Mouse (Mus musculus) heart, embryonic 13.5 days (tissue): ENCODE measurements around the gene Olfr389. TPM values are rescaled to one million over a fixed set of nuclear protein-coding genes. Genes with fewer than 3 reads are reported as not detected.

Source experiments
- ATAC-seq: fragments of 200-750 bp; cut with Nextera tagmentation; 2 replicates; pipeline ENCODE4 v1.8.0; 2017; ENCODE audit warnings: moderate TSS enrichment; ENCODE audit not compliant: insufficient number of reproducible peaks, low FRiP score, low TSS enrichment; ENCODE audit errors: extremely low read depth
- H3K27ac ChIP-seq: fragments of 300-500 bp; sonication (generic); replicated peaks from 2 replicates; pipeline ENCODE4 v1.5.1; 2015; ENCODE audit warnings: moderate library complexity, mild to moderate bottlenecking, inconsistent platforms
- H3K27me3 ChIP-seq: fragments of 300-500 bp; sonication (generic); replicated peaks from 2 replicates; pipeline ENCODE4 v1.6.1; 2015; ENCODE audit warnings: mild to moderate bottlenecking, inconsistent platforms
- H3K36me3 ChIP-seq: fragments of 300-500 bp; sonication (generic); 2 replicates; pipeline ENCODE4 v1.6.1; 2015; ENCODE audit warnings: mild to moderate bottlenecking, inconsistent platforms
- H3K4me1 ChIP-seq: fragments of 300-500 bp; sonication (generic); 2 replicates; pipeline ENCODE4 v1.6.1; 2015; ENCODE audit warnings: inconsistent platforms
- H3K4me2 ChIP-seq: fragments of 300-500 bp; sonication (generic); 2 replicates; pipeline ENCODE4 v1.6.1; 2015; ENCODE audit warnings: inconsistent platforms, mild to moderate bottlenecking, moderate library complexity
- H3K4me3 ChIP-seq: fragments of 300-500 bp; sonication (generic); 2 replicates; pipeline ENCODE4 v1.5.1; 2015; ENCODE audit warnings: moderate library complexity, mild to moderate bottlenecking, inconsistent platforms
- H3K9ac ChIP-seq: fragments of 300-500 bp; sonication (generic); 2 replicates; pipeline ENCODE4 v1.6.1; 2015; ENCODE audit warnings: inconsistent platforms, mild to moderate bottlenecking, moderate library complexity
- H3K9me3 ChIP-seq: fragments of 300-500 bp; sonication (generic); 2 replicates; pipeline ENCODE4 v1.6.1; 2016; ENCODE audit warnings: inconsistent platforms
- WGBS: fragments of 180-500 bp; shearing (Covaris S2); methylation state at CpG from one replicate; pipeline ENCODE4 v1.1.7; 2015; ENCODE audit warnings: mixed read lengths; 5-methylcytosine and 5-hydroxymethylcytosine counted together
- polyA plus RNA-seq: library from polyadenylated mRNA; unstranded; fragments of >200 nt; fragmentation: Nextera tagmentation; extraction: Ambion mirVana; gene quantifications from 2 replicates; pipeline ENCODE4 v1.2.1, GENCODE M21; 2015

The Olfr389 gene
- polyA plus RNA-seq = not detected in 2 replicates

- no peaks in the 10 kb centered on the region for H3K4me1 ChIP-seq
- H3K9ac ChIP-seq = no peak within 1 kb of the TSS
- H3K27me3 ChIP-seq = no peaks in the 10 kb centered on the region
- no peaks in the 10 kb centered on the region for H3K36me3 ChIP-seq
- ATAC-seq = no peak
- whole genome bisulfite sequencing = 78% methylated on average over 1 of the region's 1 CpGs
- no peak within 1 kb of the TSS for H3K4me3 ChIP-seq
- H3K4me2 ChIP-seq = no peak within 1 kb of the TSS
- H3K27ac ChIP-seq = no peak within 1 kb of the TSS
- peaks cover 4% of the 10 kb centered on the region; the same call in 1 of the 2 replicates for H3K9me3 ChIP-seq
Observed at GRCm38 (mm10) chr11:73780613-73781012, at the start of gene Olfr389. Gene Olfr389, minus strand, starts transcription at chr11:73780713.

- H3K36me3 ChIP-seq = no peaks in the 10 kb centered on the region
- peaks cover 11% of the 10 kb centered on the region; the same call in 1 of the 2 replicates for H3K9me3 ChIP-seq
- H3K4me2 ChIP-seq = no peak within 1 kb of the TSS
- H3K9ac ChIP-seq = no peak within 1 kb of the TSS
- no peak for ATAC-seq
- H3K4me1 ChIP-seq = no peaks in the 10 kb centered on the region
- H3K27ac ChIP-seq = no peak within 1 kb of the TSS
- 75% methylated on average over 1 of the region's 1 CpGs for WGBS
- no peak within 1 kb of the TSS for H3K4me3 ChIP-seq
- H3K27me3 ChIP-seq = no peaks in the 10 kb centered on the region
Observed at GRCm38 (mm10) chr11:73816949-73817348, 36.4 kb upstream of the Olfr389 start, which contains the start of gene Olfr392. Gene Olfr392, minus strand, starts transcription at chr11:73817049.

GRCm38 (mm10) chr11:73802952-73803351 lies 22.4 kb upstream of the Olfr389 start, which contains the start of gene Olfr391-ps:
Gene Olfr391-ps, minus strand, starts transcription at chr11:73803052.
- Histone ChIP-seq H3K4me3 (no peak within 1 kb of the TSS), H3K9ac (no peak within 1 kb of the TSS), H3K4me2 (no peak within 1 kb of the TSS), H3K27me3 (no peaks in the 10 kb centered on the region), H3K36me3 (no peaks in the 10 kb centered on the region), H3K4me1 (no peaks in the 10 kb centered on the region), H3K27ac (no peak within 1 kb of the TSS), H3K9me3 (0 out of 2 replicates have a peak, but pooled peaks cover 5% of the 10 kb centered on the region)
- 24% methylated on average over 1 of the region's 1 CpGs for WGBS
- no peak for ATAC-seq

GRCm38 (mm10) chr11:73782664-73783063 lies 2.2 kb upstream of the Olfr389 start, which contains the start of gene Olfr390:
Gene Olfr390, plus strand, starts transcription at chr11:73782964.
- Histone ChIP-seq H3K4me3 (no peak within 1 kb of the TSS), H3K4me1 (no peaks in the 10 kb centered on the region), H3K4me2 (no peak within 1 kb of the TSS), H3K27me3 (no peaks in the 10 kb centered on the region), H3K36me3 (no peaks in the 10 kb centered on the region), H3K9ac (no peak within 1 kb of the TSS), H3K9me3 (peaks cover 2% of the 10 kb centered on the region; the same call in 1 of the 2 replicates), H3K27ac (no peak within 1 kb of the TSS)
- WGBS = 54% methylated on average over 1 of the region's 1 CpGs
- ATAC-seq = no peak

- H3K4me2 ChIP-seq = no peak overlapping the region
- no peaks in the 10 kb centered on the region for H3K27me3 ChIP-seq
- H3K4me3 ChIP-seq = no peak overlapping the region
- ATAC-seq = no peak
- H3K9me3 ChIP-seq = peaks cover 32% of the 10 kb centered on the region
- no peak overlapping the region for H3K9ac ChIP-seq
- H3K4me1 ChIP-seq = no peaks in the 10 kb centered on the region
- H3K27ac ChIP-seq = no peak overlapping the region
- H3K36me3 ChIP-seq = no peaks in the 10 kb centered on the region
Observed at GRCm38 (mm10) chr11:73759115-73759514, 21.4 kb downstream of the Olfr389 start.

Other genes with a start within 250 kb of the Olfr389 start
- not detected in 2 replicates for gene Olfr385, start 187.7 kb downstream of the Olfr389 start, polyA plus RNA-seq
- gene Olfr384, start 182.1 kb downstream of the Olfr389 start, polyA plus RNA-seq = not detected in 2 replicates
- not detected in 2 replicates for gene Zfp735, start 91.9 kb downstream of the Olfr389 start, polyA plus RNA-seq
- gene Olfr390, start 2.3 kb upstream of the Olfr389 start, polyA plus RNA-seq = not detected in 2 replicates
- gene Olfr391-ps, start 22.3 kb upstream of the Olfr389 start, polyA plus RNA-seq = not detected in 2 replicates
- gene Olfr392, start 36.3 kb upstream of the Olfr389 start, polyA plus RNA-seq = not detected in 2 replicates
- gene Olfr393, start 70.7 kb upstream of the Olfr389 start, polyA plus RNA-seq = not detected in 2 replicates
- not detected in 2 replicates for gene Olfr394, start 110.1 kb upstream of the Olfr389 start, polyA plus RNA-seq
- not detected in 2 replicates for gene Olfr395, start 128.6 kb upstream of the Olfr389 start, polyA plus RNA-seq
- not detected in 2 replicates for gene Olfr23, start 156.0 kb upstream of the Olfr389 start, polyA plus RNA-seq
- gene Olfr397, start 180.1 kb upstream of the Olfr389 start, polyA plus RNA-seq = not detected in 2 replicates
- not detected in 2 replicates for gene Olfr398, start 209.7 kb upstream of the Olfr389 start, polyA plus RNA-seq